Mouse (Mus musculus) spleen, postnatal 14 days (tissue): ENCODE results near the gene Pkp3.
A peak's percentile ranks its signal among the peaks of the same experiment; 100 is the strongest.

Experiments
- DNase-seq, 2 experiments: peaks; one replicate each; pipeline ENCODE4 v3.0.0; 2021 to 2022; ENCODE audit warnings: low spot score in 2 of 2

Pkp3 gene

DNA sequence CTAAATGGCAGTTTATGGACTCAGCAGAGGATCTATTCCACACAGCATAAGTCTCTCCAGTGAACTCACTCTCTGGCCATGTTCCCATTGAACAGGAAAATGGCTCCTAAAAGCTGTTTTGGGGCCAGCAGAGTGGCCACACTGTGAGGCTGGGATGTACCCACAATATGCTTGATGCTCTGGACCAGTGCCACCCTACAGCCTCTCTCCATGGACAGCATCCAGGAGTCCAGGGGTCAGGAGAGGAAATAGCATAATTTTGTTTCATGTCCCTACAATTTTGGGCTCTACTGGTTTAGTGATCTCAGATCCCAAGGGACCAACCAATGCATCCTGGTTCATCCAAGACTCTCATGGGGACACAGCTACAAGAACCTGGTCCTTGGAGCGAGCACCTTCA is 20.5 kb upstream of the Pkp3 start:
- no peak for DNase-seq

DNA sequence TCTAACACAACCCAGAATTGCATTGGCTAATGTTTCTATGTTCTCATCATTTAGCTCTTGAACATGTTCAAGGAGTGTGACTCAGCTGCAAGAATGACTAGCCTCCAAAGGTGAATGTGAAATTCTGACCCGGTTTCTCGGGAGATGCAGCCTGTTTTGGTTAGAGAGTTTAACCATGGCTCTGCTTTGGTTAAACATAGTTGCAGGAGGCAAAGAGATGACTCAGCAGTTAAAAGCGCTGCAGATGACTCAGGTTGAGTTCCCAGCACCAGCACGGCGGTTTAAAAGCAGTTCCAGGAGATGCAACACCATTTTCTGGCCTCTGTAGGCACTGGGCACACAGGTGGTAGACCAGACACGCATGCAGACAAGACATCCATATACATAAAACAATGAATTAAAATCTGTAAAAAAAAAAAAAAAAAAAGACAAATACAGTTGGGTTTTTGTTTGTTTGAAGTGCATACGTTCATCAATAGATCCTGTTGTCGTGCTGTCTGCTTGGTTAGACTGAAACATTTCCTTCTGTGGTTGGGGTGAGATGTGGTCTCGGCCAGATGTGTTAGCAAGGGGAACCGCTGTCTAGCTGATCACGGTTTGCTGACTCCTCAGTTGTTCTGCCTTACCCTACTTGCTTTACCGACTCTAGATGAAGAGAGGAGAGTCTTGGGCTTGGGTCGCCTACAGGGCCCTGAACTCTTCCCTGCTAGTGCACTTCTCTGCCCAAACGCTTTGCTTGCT is 19.2 kb upstream of the Pkp3 start:
- no peak for DNase-seq

DNA sequence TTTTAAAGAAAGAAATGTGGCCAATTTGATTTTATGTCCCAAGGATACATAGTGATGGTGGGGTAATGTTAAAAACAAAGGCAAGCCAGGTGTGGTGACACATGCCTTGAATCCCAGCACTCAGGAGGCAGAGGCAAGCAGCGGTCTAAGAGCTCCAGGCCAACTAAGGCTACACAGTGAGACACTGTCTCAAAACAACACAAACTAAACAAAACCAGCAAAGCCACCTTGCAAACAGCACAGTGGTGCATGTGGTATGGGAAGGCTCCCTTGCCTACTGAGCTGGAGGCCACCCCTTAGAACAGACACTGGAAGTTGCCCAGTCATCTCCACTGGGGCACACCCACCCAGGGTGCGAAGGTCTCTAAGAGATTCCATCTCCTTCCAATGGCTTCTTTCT is 18.1 kb upstream of the Pkp3 start:
- DNase-seq: no peak

GRCm38 (mm10) chr7:141060426-141061242 is 17.4 kb upstream of the Pkp3 start, which contains the start of gene B4galnt4:
Gene B4galnt4, plus strand, starts transcription at chr7:141061104.
- DNase-seq: peak in 1 of 2 experiments; percentile 29

DNA sequence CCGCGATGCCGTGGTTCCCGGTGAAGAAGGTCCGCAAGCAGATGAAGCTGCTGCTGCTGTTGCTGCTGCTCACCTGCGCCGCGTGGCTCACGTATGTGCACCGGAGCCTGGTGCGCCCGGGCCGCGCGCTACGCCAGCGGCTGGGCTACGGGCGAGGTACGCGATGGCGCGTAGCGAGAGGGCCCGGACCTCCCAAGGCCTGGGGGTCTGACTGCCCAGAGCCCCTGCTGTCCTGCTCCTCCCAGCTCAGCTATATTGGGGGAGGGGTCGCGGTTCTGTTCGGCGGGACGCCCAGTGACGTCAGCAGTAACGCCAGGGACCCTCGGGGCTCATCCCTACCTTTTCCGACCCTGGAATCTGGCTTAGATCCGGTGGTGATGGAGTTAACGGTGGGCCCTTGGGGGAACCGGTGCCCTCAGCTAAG is 16.7 kb upstream of the Pkp3 start:
- no peak for DNase-seq

- DNase-seq: no peak
These were observed 15.5 kb upstream of the Pkp3 start for GRCm38 (mm10) chr7:141062525-141062924.

GRCm38 (mm10) chr7:141063353-141063752 is 14.7 kb upstream of the Pkp3 start:
- no peak for DNase-seq

GRCm38 (mm10) chr7:141064175-141064574 is 13.8 kb upstream of the Pkp3 start:
- DNase-seq: no peak

- no peak for DNase-seq
These were observed 13.4 kb upstream of the Pkp3 start for GRCm38 (mm10) chr7:141064576-141064975.

DNA sequence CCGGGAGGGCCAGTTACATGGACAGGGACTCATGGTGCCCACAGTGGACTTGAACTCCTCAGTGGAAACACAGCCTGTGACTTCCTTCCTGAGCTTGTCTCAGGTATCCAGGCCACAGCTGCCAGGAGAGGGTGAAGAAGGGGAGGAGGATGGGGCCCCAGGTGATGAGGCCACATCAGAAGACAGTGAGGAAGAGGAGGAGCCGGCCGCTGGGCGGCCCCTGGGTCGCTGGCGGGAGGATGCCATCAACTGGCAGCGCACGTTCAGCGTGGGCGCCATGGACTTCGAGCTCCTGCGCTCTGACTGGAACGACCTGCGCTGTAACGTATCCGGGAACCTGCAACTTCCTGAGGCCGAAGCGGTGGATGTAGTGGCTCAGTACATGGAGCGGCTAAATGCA is 9.7 kb upstream of the Pkp3 start:
- no peak for DNase-seq

DNA sequence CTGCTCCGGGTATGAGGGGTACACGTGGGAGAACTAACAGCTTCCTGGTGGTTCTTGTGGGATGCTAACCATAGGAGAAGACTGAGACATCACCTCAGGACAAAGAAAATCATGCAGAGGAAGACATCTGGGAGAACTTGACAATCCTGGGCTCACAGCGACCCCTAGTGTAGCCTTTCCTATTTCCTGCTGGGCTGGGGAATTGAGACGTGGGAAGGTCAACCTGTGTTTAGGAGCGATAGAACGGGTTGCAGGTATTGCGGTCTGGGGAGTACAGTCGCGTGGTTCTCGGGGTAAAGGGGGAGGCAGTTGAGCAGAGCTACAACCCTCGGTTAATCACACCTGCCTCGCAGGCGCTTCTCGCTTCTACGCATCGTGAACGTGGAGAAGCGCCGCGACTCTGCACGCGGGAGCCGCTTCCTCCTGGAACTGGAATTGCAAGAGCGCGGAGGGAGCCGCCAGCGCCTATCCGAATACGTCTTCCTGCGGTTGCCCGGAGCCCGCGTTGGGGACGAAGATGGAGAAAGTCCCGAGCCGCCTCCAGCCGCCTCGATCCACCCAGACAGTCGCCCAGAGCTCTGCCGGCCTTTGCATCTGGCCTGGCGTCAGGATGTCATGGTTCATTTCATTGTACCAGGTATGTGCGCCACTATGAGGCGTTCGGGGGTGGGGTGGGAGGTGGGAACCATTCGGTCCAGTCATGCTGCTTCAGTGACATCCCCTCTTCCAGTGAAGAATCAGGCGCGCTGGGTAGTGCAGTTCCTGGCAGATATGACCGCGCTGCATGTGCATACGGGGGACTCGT is 7.8 kb upstream of the Pkp3 start:
- peak in 1 of 2 experiments; percentile 57 for DNase-seq

GRCm38 (mm10) chr7:141072017-141072745 is 5.8 kb upstream of the Pkp3 start:
- no peak for DNase-seq

- DNase-seq: no peak
These were observed 4.2 kb upstream of the Pkp3 start for GRCm38 (mm10) chr7:141073782-141074181.

GRCm38 (mm10) chr7:141078876-141079275 is 858 bp downstream of the Pkp3 start:
- DNase-seq: no peak

DNA sequence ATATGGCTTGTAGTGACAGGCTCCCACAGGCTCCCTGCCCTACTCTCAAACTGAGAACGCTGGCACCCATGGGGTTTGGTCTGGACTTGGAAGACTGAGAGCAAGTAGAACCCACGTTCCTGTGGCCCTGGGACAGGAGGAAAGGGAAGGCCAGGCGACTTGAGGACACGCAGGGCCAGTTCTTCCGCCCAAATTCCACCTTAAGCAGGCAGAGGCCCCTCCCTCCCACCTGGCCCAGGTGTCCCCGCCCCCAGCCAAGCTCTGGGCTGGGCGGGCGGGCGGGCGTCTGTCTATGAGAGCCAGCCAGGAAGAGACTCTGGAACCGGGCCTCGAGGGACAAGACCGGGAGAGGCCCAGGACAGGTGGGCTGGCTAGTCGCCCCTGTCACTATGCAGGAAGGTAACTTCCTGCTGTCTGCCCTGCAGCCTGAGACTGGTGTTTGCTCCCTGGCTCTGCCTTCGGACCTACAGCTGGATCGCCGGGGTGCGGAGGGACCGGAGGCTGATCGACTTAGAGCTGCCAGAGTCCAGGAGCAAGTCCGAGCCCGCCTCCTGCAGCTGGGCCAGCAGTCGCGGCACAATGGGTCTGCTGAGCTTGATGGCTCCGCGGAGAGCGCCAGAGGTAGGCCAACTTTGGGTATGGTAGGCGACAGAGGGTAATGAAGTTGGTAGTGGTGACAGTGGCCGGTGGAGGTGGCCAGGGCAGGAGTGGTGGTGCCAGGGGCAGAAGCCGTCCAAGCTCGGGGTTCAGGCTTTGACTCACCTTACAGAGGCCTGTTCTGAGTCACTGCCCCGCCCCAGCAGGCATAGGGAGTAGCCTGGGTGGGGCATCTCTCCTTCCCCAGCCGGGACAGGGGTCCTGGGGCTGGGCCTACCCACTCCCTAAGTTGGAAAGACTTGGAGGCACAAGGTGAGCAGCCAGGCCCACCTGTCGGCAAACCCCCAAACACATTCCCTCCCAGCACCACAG is 1.7 kb downstream of the Pkp3 start:
- DNase-seq: no peak

DNA sequence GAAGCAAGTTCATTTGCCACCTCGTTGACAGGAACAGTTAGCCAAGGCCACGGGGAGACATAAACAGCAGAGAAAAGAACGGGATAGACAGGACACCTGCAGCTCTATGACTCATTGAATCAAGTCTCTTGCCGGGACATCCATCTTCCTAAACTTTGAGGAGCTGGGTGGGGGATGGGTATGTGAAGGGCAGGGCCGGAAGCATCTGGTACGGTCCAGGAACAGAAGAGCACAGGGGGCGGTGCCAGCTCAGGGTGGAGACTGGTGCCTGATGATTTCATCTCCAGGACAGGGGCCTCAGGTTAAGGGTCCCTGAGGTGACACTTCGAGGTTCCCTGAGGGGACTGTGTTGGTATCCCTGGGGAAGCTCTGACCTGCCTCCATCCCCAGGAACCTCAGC is 9.9 kb downstream of the Pkp3 start:
- no peak for DNase-seq

DNA sequence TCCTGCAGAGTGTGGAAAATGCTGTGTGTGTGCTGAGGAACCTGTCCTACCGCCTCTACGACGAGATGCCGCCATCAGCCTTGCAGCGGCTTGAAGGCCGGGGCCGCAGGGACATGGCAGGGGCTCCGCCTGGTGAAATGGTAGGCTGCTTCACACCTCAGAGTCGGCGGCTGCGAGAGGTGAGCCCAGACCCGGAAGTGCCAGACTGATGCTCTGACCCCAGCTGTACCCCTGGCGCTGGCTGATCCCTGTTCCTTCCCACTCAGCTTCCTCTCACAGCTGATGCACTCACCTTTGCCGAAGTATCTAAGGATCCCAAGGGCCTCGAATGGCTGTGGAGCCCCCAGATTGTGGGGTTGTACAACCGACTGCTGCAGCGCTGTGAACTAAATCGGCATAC is 10.5 kb downstream of the Pkp3 start:
- DNase-seq: no peak

GRCm38 (mm10) chr7:141090228-141090627 is 12.2 kb downstream of the Pkp3 start:
- DNase-seq: no peak

DNA sequence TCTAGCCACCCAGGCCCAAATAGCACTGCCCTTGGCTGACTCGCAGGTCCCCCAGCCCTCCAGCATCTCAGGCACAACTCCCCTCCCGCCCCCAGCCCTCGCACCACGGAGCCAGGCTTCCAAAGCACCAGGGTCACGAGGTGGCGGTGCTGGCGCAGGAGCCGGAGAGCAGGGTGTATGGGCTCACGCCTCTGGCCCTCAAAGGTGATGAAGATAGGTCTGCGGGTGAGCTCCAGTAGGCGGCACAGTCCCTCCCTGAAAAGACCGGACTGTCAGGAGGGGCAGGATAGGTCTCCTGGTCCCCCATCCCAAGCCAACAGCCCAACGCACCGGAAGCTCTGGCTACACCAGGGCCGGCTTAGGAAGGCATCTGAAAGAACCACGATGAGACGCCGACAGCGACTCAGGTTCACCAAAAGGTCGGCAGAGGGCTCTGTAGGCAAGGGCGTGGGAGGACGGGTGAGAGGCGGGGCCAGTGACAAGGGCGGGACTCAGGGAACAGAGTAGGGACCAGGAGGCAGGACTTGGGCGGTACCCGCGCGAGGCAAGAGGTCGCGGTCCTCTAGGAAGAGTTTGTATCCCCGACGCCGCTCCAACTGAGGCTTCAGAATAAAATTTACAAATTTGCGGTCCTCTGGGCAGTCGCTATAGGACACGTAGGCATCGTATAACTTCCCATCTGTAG is 14.2 kb downstream of the Pkp3 start:
- peak; percentile 83 to 86 for DNase-seq

GRCm38 (mm10) chr7:141093950-141094349 is 15.9 kb downstream of the Pkp3 start:
- no peak for DNase-seq
